Mouse (Mus musculus): ENCODE results near the gene Nkpd1. TPM values are rescaled to one million over a fixed set of nuclear protein-coding genes. Genes with fewer than 3 reads are reported as not detected.
A peak's percentile ranks its signal among the peaks of the same experiment; 100 is the strongest.
"Not testable (repeated sequence)": the region's sequence is repeated elsewhere in the genome, so short reads cannot be mapped to it uniquely, and the experiment has no call there.

Nkpd1 gene
- polyA plus RNA-seq, 1 experiment from 2014 or later: not detected

- Histone ChIP-seq H3K79me2 (ENCODE audit: inconsistent target) (no peaks in the 10 kb centered on the region), H3K4me3 (ENCODE audit: inconsistent target) (no peak overlapping the region), H3K36me3 (ENCODE audit: inconsistent target) (no peaks in the 10 kb centered on the region), H3K27ac (no peak overlapping the region)
- 92% methylated on average over 20 of the region's 20 CpGs for WGBS (ENCODE audit: missing documents)
These were observed 22.0 kb upstream of the Nkpd1 start for GRCm38 (mm10) chr7:19495521-19496213.

GRCm38 (mm10) chr7:19496214-19496555 lies 21.5 kb upstream of the Nkpd1 start:
- 45% methylated on average over 5 of the region's 5 CpGs for WGBS (ENCODE audit: missing documents)
- Histone ChIP-seq H3K36me3 (ENCODE audit: inconsistent target) (no peaks in the 10 kb centered on the region), H3K27ac (no peak overlapping the region)

GRCm38 (mm10) chr7:19498326-19498725 lies 19.3 kb upstream of the Nkpd1 start:
- no peaks in the 10 kb centered on the region for H3K36me3 ChIP-seq (ENCODE audit: inconsistent target)
- H3K27ac ChIP-seq: no peak overlapping the region
- WGBS (ENCODE audit: missing documents): 97% methylated on average over 4 of the region's 4 CpGs
- no peak overlapping the region for H3K4me3 ChIP-seq (ENCODE audit: inconsistent target)
- H3K79me2 ChIP-seq (ENCODE audit: inconsistent target): no peaks in the 10 kb centered on the region

More at GRCm38 (mm10) chr7:19496214-19496555, 21.5 kb upstream of the Nkpd1 start:
- Histone ChIP-seq H3K79me2 (ENCODE audit: inconsistent target) (no peaks in the 10 kb centered on the region), H3K4me3 (ENCODE audit: inconsistent target) (no peak overlapping the region)

- 2% methylated on average over 11 of the region's 12 CpGs for WGBS (ENCODE audit: missing documents)
- Histone ChIP-seq H3K4me3 (ENCODE audit: inconsistent target) (no peak overlapping the region), H3K27ac (peak overlapping the region; percentile 81), H3K79me2 (ENCODE audit: inconsistent target) (no peaks in the 10 kb centered on the region), H3K36me3 (ENCODE audit: inconsistent target) (no peaks in the 10 kb centered on the region)
These were observed 16.9 kb upstream of the Nkpd1 start for GRCm38 (mm10) chr7:19500420-19501363.

GRCm38 (mm10) chr7:19501658-19502057 lies 16.0 kb upstream of the Nkpd1 start:
- H3K27ac ChIP-seq: peak overlapping the region; percentile 81
- no peaks in the 10 kb centered on the region for H3K36me3 ChIP-seq (ENCODE audit: inconsistent target)
- WGBS (ENCODE audit: missing documents): 71% methylated on average over 4 of the region's 4 CpGs
- no peaks in the 10 kb centered on the region for H3K79me2 ChIP-seq (ENCODE audit: inconsistent target)
- H3K4me3 ChIP-seq (ENCODE audit: inconsistent target): no peak overlapping the region

- Histone ChIP-seq H3K27ac (no peak overlapping the region), H3K36me3 (ENCODE audit: inconsistent target) (no peaks in the 10 kb centered on the region), H3K79me2 (ENCODE audit: inconsistent target) (no peaks in the 10 kb centered on the region; the same call in 1 of the 2 replicates), H3K4me3 (ENCODE audit: inconsistent target) (no peak overlapping the region)
- WGBS (ENCODE audit: missing documents): 45% methylated on average over 5 of the region's 5 CpGs
These were observed 14.1 kb upstream of the Nkpd1 start for GRCm38 (mm10) chr7:19503481-19504068.

- peaks cover 26% of the 10 kb centered on the region for H3K79me2 ChIP-seq (ENCODE audit: inconsistent target)
- no peak overlapping the region for H3K27ac ChIP-seq
- 58% methylated on average over 6 of the region's 6 CpGs for WGBS (ENCODE audit: missing documents)
- no peaks in the 10 kb centered on the region for H3K36me3 ChIP-seq (ENCODE audit: inconsistent target)
- H3K4me3 ChIP-seq (ENCODE audit: inconsistent target): no peak overlapping the region
These were observed 11.3 kb upstream of the Nkpd1 start for GRCm38 (mm10) chr7:19506326-19506725.

GRCm38 (mm10) chr7:19506969-19507611 lies 10.5 kb upstream of the Nkpd1 start:
- Histone ChIP-seq H3K4me3 (ENCODE audit: inconsistent target) (peak overlapping the region; percentile 94), H3K79me2 (ENCODE audit: inconsistent target) (peaks cover 30% of the 10 kb centered on the region), H3K36me3 (ENCODE audit: inconsistent target) (no peaks in the 10 kb centered on the region), H3K27ac (no peak overlapping the region)
- WGBS (ENCODE audit: missing documents): 9% methylated on average over 62 of the region's 71 CpGs

GRCm38 (mm10) chr7:19507612-19507981 lies 10.0 kb upstream of the Nkpd1 start:
- 15% methylated on average over 12 of the region's 18 CpGs for WGBS (ENCODE audit: missing documents)
- Histone ChIP-seq H3K79me2 (ENCODE audit: inconsistent target) (peaks cover 30% of the 10 kb centered on the region), H3K4me3 (ENCODE audit: inconsistent target) (peak overlapping the region; percentile 94), H3K36me3 (ENCODE audit: inconsistent target) (no peaks in the 10 kb centered on the region), H3K27ac (peak overlapping the region; percentile 83)

- Histone ChIP-seq H3K36me3 (ENCODE audit: inconsistent target) (no peaks in the 10 kb centered on the region), H3K27ac (peak within 1 kb of the TSS; percentile 83), H3K79me2 (ENCODE audit: inconsistent target) (peaks cover 30% of the 10 kb centered on the region), H3K4me3 (ENCODE audit: inconsistent target) (peak within 1 kb of the TSS; percentile 94)
- under 1% methylated on average over 56 of the region's 56 CpGs for whole genome bisulfite sequencing (ENCODE audit: missing documents)
These were observed 9.3 kb upstream of the Nkpd1 start, which contains the start of the genes Bloc1s3 and Trappc6a for GRCm38 (mm10) chr7:19508150-19508923. Gene Bloc1s3 (minus strand): TSS chr7:19508367. Gene Trappc6a (plus strand): TSS chr7:19508395.

- peaks cover 30% of the 10 kb centered on the region for H3K79me2 ChIP-seq (ENCODE audit: inconsistent target)
- peak overlapping the region; percentile 94 for H3K4me3 ChIP-seq (ENCODE audit: inconsistent target)
- peak overlapping the region; percentile 83 for H3K27ac ChIP-seq
- H3K36me3 ChIP-seq (ENCODE audit: inconsistent target): no peaks in the 10 kb centered on the region
- WGBS (ENCODE audit: missing documents): 1% methylated on average over 13 of the region's 15 CpGs
These were observed 8.6 kb upstream of the Nkpd1 start for GRCm38 (mm10) chr7:19508924-19509568.

GRCm38 (mm10) chr7:19509786-19510185 lies 7.9 kb upstream of the Nkpd1 start:
- peak overlapping the region; percentile 94 for H3K4me3 ChIP-seq (ENCODE audit: inconsistent target)
- 90% methylated on average over 6 of the region's 7 CpGs for WGBS (ENCODE audit: missing documents)
- H3K27ac ChIP-seq: no peak overlapping the region
- H3K36me3 ChIP-seq (ENCODE audit: inconsistent target): no peaks in the 10 kb centered on the region
- H3K79me2 ChIP-seq (ENCODE audit: inconsistent target): peaks cover 30% of the 10 kb centered on the region

- not testable (repeated sequence) for H3K4me3 ChIP-seq (ENCODE audit: inconsistent target); H3K36me3 ChIP-seq (ENCODE audit: inconsistent target); H3K27ac ChIP-seq
- 96% methylated on average over 4 of the region's 7 CpGs for WGBS (ENCODE audit: missing documents)
- H3K79me2 ChIP-seq (ENCODE audit: inconsistent target): peaks cover 30% of the 10 kb centered on the region
These were observed 5.7 kb upstream of the Nkpd1 start for GRCm38 (mm10) chr7:19511934-19512333.

Data from macrophage (primary cell).